Mouse (Mus musculus) midbrain, embryonic 11.5 days (tissue): ENCODE results near the gene Prkg1. TPM values are rescaled to one million over a fixed set of nuclear protein-coding genes. Genes with fewer than 3 reads are reported as not detected.

ENCODE experiments used
- ATAC-seq: fragments of 200-750 bp; cut with Nextera tagmentation; 2 replicates; pipeline ENCODE4 v1.8.0; 2017; ENCODE audit warnings: moderate TSS enrichment, moderate library complexity; ENCODE audit not compliant: low FRiP score
- DNase-seq: peaks from one replicate; pipeline ENCODE4 v3.0.0; 2015; ENCODE audit warnings: low spot score; ENCODE audit errors: missing footprints
- H3K27ac ChIP-seq: fragments of 300-500 bp; sonication (generic); 2 replicates; pipeline ENCODE4 v1.5.1; 2014; ENCODE audit warnings: low read depth, low read length
- H3K27me3 ChIP-seq: fragments of 300-500 bp; sonication (generic); 2 replicates; pipeline ENCODE4 v1.6.1; 2014; ENCODE audit warnings: mild to moderate bottlenecking, low read length, moderate library complexity, mixed read lengths; ENCODE audit not compliant: control insufficient read depth, insufficient read depth
- H3K36me3 ChIP-seq: fragments of 300-500 bp; sonication (generic); 2 replicates; pipeline ENCODE4 v1.6.1; 2014; ENCODE audit warnings: mild to moderate bottlenecking, low read length, moderate library complexity, mixed read lengths; ENCODE audit not compliant: control insufficient read depth, insufficient read depth
- H3K4me1 ChIP-seq: fragments of 300-500 bp; sonication (generic); 2 replicates; pipeline ENCODE4 v1.6.1; 2014; ENCODE audit warnings: low read length; ENCODE audit not compliant: control insufficient read depth, insufficient read depth
- H3K4me2 ChIP-seq: fragments of 300-500 bp; sonication (generic); 2 replicates; pipeline ENCODE4 v1.6.1; 2014; ENCODE audit warnings: mild to moderate bottlenecking, moderate library complexity
- H3K4me3 ChIP-seq: fragments of 300-500 bp; sonication (generic); 2 replicates; pipeline ENCODE4 v1.5.1; 2014; ENCODE audit warnings: low read depth, low read length
- H3K9ac ChIP-seq: fragments of 300-500 bp; sonication (generic); 2 replicates; pipeline ENCODE4 v1.6.1; 2014; ENCODE audit warnings: low read length
- H3K9me3 ChIP-seq: fragments of 300-500 bp; sonication (generic); 2 replicates; pipeline ENCODE4 v1.6.1; 2016; ENCODE audit warnings: low read length; ENCODE audit not compliant: control insufficient read depth
- WGBS: fragments of 180-500 bp; shearing (Covaris S2); extraction: QIAGEN DNeasy Blood & Tissue Kit; methylation state at CpG from one replicate; pipeline ENCODE4 v1.1.7; 2014; 5-methylcytosine and 5-hydroxymethylcytosine counted together
- polyA plus RNA-seq: library from polyadenylated mRNA; unstranded; fragments of >200 nt; fragmentation: Nextera tagmentation; extraction: Ambion mirVana; gene quantifications from 2 replicates; pipeline ENCODE4 v1.2.1, GENCODE M21; 2014

The Prkg1 gene
- polyA plus RNA-seq, 1 experiment from 2014 or later: 4.9 TPM

DNA sequence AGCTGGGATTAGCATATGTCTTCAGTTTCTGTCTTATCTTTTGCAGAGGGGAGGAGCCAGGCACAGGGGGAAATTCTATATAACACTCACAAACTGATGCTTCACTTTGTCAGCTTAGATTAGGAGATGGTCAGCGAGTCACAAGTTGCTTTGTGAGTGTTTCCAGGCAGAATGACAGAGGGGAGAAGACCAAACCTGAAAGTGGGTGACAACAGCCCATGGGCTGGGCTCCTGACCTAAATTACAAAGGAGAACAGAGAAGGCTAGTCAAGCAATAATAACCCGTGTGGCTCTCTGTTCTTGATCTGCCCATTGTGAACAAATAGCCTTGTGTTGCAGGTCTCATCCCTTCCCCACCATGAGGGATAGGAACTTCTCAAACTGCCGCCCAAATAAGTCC, 725.9 kb downstream of the Prkg1 start:
- Histone ChIP-seq H3K27me3 (no peaks in the 10 kb centered on the region), H3K36me3 (no peaks in the 10 kb centered on the region), H3K9me3 (no peaks in the 10 kb centered on the region), H3K9ac (no peak overlapping the region), H3K4me3 (no peak overlapping the region), H3K4me1 (no peaks in the 10 kb centered on the region; the same call in 1 of the 2 replicates), H3K27ac (no peak overlapping the region), H3K4me2 (no peak overlapping the region)
- WGBS: 68% methylated on average over 3 of the region's 3 CpGs
- no peak for ATAC-seq
- DNase-seq: no peak

- no peak overlapping the region for H3K4me3 ChIP-seq
- H3K27me3 ChIP-seq: no peaks in the 10 kb centered on the region
- 75% methylated on average over 6 of the region's 6 CpGs for WGBS
Measured at GRCm38 (mm10) chr19:31031596-31031995, 733.2 kb downstream of the Prkg1 start.

DNA sequence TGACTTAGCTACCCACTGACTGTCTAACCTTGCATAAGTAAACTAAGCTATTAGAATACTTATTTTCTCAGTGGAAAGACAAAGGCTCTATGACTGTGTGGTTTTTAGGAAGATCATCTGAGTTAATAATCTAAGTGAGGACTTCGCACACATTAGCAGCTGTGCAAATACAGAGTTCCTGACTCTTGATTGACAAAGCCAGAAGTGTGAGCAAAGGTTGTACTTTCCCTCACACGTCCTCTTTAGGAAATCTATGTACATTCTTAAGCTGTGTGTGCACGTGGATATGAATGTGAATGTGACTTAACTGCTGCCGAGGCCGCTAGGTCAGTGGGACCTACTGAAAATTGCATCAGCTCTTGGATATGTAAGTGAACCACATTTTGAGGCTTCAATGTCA, 738.0 kb downstream of the Prkg1 start:
- DNase-seq (no peak), ATAC-seq (no peak)
- H3K4me1 ChIP-seq: no peaks in the 10 kb centered on the region
- H3K27me3 ChIP-seq: no peaks in the 10 kb centered on the region
- 75% methylated on average over 5 of the region's 5 CpGs for WGBS
- H3K4me2 ChIP-seq: no peak overlapping the region
- H3K36me3 ChIP-seq: no peaks in the 10 kb centered on the region
- H3K4me3 ChIP-seq: no peak overlapping the region
- H3K9me3 ChIP-seq: no peaks in the 10 kb centered on the region
- H3K27ac ChIP-seq: no peak overlapping the region
- no peak overlapping the region for H3K9ac ChIP-seq

More at GRCm38 (mm10) chr19:31031596-31031995, 733.2 kb downstream of the Prkg1 start:
- no peak overlapping the region for H3K27ac ChIP-seq
- H3K9ac ChIP-seq: no peak overlapping the region
- no peaks in the 10 kb centered on the region for H3K36me3 ChIP-seq
- H3K9me3 ChIP-seq: no peaks in the 10 kb centered on the region
- ATAC-seq (no peak), DNase-seq (no peak)
- H3K4me2 ChIP-seq: no peak overlapping the region
- no peaks in the 10 kb centered on the region for H3K4me1 ChIP-seq

DNA sequence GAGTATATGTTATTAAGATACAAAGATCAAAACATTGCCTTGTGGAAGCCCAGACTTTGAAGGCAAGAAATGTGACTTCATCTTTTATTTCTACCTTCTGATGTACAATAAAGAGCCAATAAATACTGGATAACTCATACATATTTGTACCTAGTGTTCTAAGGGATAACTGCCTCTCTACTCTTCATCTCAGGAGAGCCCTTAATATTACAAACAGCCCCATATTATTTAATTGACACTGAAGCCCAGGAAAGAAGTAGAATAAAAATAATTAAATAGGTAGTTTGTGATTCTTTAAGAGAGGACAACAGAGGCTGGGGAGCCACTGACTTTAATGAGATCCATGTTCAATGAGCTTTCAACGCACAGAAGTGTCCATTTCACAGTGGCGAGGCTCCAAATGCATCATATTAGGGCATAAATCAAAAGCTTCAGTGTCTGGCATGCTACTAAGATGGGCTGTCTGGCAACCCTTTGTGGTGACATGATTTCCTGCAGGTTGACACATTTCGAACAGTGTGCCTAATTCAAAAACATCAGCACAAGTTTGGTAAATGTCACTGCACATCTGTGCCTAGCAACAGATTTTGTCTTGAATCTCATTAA, 753.2 kb downstream of the Prkg1 start:
- no peak overlapping the region for H3K4me2 ChIP-seq
- H3K9ac ChIP-seq: no peak overlapping the region
- DNase-seq (no peak), ATAC-seq (no peak)
- no peak overlapping the region for H3K27ac ChIP-seq
- H3K27me3 ChIP-seq: no peaks in the 10 kb centered on the region
- no peaks in the 10 kb centered on the region for H3K36me3 ChIP-seq
- WGBS: 88% methylated on average over 3 of the region's 3 CpGs
- no peak overlapping the region for H3K4me3 ChIP-seq
- no peaks in the 10 kb centered on the region for H3K4me1 ChIP-seq
- no peaks in the 10 kb centered on the region for H3K9me3 ChIP-seq

GRCm38 (mm10) chr19:30998572-30998971, 766.3 kb downstream of the Prkg1 start:
- Histone ChIP-seq H3K36me3 (no peaks in the 10 kb centered on the region), H3K4me1 (no peaks in the 10 kb centered on the region), H3K9ac (no peak overlapping the region), H3K9me3 (no peaks in the 10 kb centered on the region), H3K4me3 (no peak overlapping the region), H3K27ac (no peak overlapping the region), H3K4me2 (no peak overlapping the region), H3K27me3 (no peaks in the 10 kb centered on the region)
- WGBS: 84% methylated on average over 2 of the region's 2 CpGs
- ATAC-seq (no peak), DNase-seq (no peak)

- Histone ChIP-seq H3K9ac (no peak overlapping the region), H3K9me3 (no peaks in the 10 kb centered on the region), H3K36me3 (no peaks in the 10 kb centered on the region), H3K4me1 (no peaks in the 10 kb centered on the region), H3K27me3 (no peaks in the 10 kb centered on the region), H3K4me3 (no peak overlapping the region), H3K27ac (no peak overlapping the region), H3K4me2 (no peak overlapping the region)
- WGBS: 87% methylated on average over 4 of the region's 4 CpGs
- DNase-seq: no peak
- ATAC-seq: no peak
Measured at GRCm38 (mm10) chr19:30990390-30990789, 774.4 kb downstream of the Prkg1 start.

GRCm38 (mm10) chr19:30982436-30982835, 782.4 kb downstream of the Prkg1 start:
- Histone ChIP-seq H3K4me3 (no peak overlapping the region), H3K27ac (no peak overlapping the region), H3K9me3 (no peaks in the 10 kb centered on the region), H3K4me2 (no peak overlapping the region), H3K27me3 (no peaks in the 10 kb centered on the region), H3K4me1 (no peaks in the 10 kb centered on the region), H3K9ac (no peak overlapping the region), H3K36me3 (no peaks in the 10 kb centered on the region)
- WGBS: 92% methylated on average over 4 of the region's 4 CpGs
- ATAC-seq (no peak), DNase-seq (no peak)

- H3K27me3 ChIP-seq: no peaks in the 10 kb centered on the region
- H3K27ac ChIP-seq: no peak overlapping the region
- H3K4me2 ChIP-seq: no peak overlapping the region
- DNase-seq (no peak), ATAC-seq (no peak)
- H3K9ac ChIP-seq: no peak overlapping the region
- H3K36me3 ChIP-seq: no peaks in the 10 kb centered on the region
- no peaks in the 10 kb centered on the region for H3K4me1 ChIP-seq
- 90% methylated on average over 4 of the region's 4 CpGs for WGBS
- H3K9me3 ChIP-seq: no peaks in the 10 kb centered on the region
- H3K4me3 ChIP-seq: no peak overlapping the region
Measured at GRCm38 (mm10) chr19:30978096-30978495, 786.7 kb downstream of the Prkg1 start.

DNA sequence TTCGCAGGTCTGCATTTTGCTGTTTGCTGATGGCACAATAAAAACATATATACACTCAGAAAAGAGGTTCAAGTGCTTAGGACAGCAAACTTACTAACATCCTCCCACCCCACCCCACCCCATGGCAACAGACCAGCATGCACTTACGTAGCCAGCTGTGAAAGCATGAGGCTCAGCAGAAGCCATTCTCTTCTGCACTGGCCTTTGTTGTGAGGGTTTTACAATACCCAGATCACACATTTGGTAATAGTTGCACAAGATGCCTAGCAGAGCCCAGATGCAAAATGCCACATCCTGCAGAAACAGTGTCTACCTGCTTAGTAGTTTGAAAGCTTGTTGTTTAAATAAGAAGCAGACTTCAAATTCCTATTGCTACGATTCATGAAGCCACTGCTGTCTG, 814.2 kb downstream of the Prkg1 start:
- Histone ChIP-seq H3K4me2 (no peak overlapping the region), H3K27me3 (no peaks in the 10 kb centered on the region), H3K27ac (no peak overlapping the region), H3K4me3 (no peak overlapping the region), H3K9me3 (no peaks in the 10 kb centered on the region), H3K36me3 (no peaks in the 10 kb centered on the region), H3K4me1 (no peaks in the 10 kb centered on the region), H3K9ac (no peak overlapping the region)
- DNase-seq (no peak), ATAC-seq (no peak)
- 72% methylated on average over 3 of the region's 3 CpGs for WGBS
